Mouse (Mus musculus): ENCODE measurements around the gene Bag3. TPM values are rescaled to one million over a fixed set of nuclear protein-coding genes. Genes with fewer than 3 reads are reported as not detected.

Gene Bag3
- 29.0 and 29.5 TPM in 2 replicates for polyA plus RNA-seq (2015; fragmentation: Nextera tagmentation; extraction: Ambion mirVana)

DNA sequence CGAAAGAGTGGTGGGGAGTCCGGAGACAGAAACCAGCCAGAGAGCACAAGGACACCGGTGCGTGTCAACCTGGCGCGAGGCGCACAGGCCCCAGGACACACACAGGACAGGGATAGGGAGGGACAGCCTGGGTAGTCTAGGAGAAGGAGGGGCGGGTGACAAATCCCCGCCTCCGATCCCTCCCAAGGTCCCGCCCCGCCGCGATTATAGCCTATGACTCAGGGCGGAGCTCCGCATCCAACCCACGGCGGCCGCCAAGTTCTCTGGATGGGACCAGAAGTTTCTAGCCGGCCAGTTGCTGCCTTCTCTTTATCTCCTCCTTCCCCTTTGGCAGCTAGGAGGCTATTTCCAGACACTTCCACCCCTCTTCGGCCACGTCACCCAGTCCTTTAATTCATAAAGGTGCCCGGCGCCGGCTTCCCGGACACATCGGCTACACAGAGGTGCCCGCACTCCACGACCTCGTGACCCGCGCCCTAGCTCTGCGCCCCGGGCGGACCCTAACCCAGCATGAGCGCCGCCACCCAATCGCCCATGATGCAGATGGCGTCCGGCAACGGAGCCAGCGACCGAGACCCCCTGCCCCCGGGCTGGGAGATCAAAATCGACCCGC, at the start of gene Bag3:
Gene Bag3, plus strand, starts transcription at position 268 of the 613 bp plus-strand sequence.

Small RNA genes within 50 kb of the gene (microRNA-seq; reads per million reads assigned to microRNA genes)
- gene Gm24365 = not detected

Other genes starting within 250 kb of the Bag3 start
- gene BC017158, start 225.4 kb upstream of the Bag3 start, polyA plus RNA-seq (2015; fragmentation: Nextera tagmentation; extraction: Ambion mirVana) = 29.1 and 30.7 TPM in 2 replicates
- 14.7 and 18.9 TPM in 2 replicates for gene Rgs10, start 104.9 kb upstream of the Bag3 start, polyA plus RNA-seq (2015; fragmentation: Nextera tagmentation; extraction: Ambion mirVana)
- 11.6 and 15.8 TPM in 2 replicates for gene Tial1, start 61.9 kb upstream of the Bag3 start, polyA plus RNA-seq (2015; fragmentation: Nextera tagmentation; extraction: Ambion mirVana)
- 9.5 and 10.3 TPM in 2 replicates for gene Inpp5f, start 87.7 kb downstream of the Bag3 start, polyA plus RNA-seq (2015; fragmentation: Nextera tagmentation; extraction: Ambion mirVana)
- gene Mcmbp, start 216.9 kb downstream of the Bag3 start, polyA plus RNA-seq (2015; fragmentation: Nextera tagmentation; extraction: Ambion mirVana) = 32.8 and 33.4 TPM in 2 replicates
- gene Sec23ip, start 221.3 kb downstream of the Bag3 start, polyA plus RNA-seq (2015; fragmentation: Nextera tagmentation; extraction: Ambion mirVana) = 21.9 and 26.9 TPM in 2 replicates